Mouse (Mus musculus) adrenal gland, adult 8-10 months (tissue): ENCODE measurements around the gene Sema3e. TPM values are rescaled to one million over a fixed set of nuclear protein-coding genes. Genes with fewer than 3 reads are reported as not detected.

ENCODE experiments used
- DNase-seq: peaks from one replicate; pipeline ENCODE4 v3.0.0; 2022
- total RNA-seq, 4 experiments: library from RNA; stranded (reverse); gene quantifications; 2 replicates each; pipeline ENCODE4 v1.2.4; 2022

Gene Sema3e
- total RNA-seq = 1 to 10 TPM in 1 of 4 experiments, under 1 TPM in 3; 0.45 to 1.5 (median 0.82) TPM

- DNase-seq = no peak
Measured at GRCm38 (mm10) chr5:14025205-14026124, at the start of gene Sema3e. Gene Sema3e (plus strand): TSS chr5:14025276.

- DNase-seq = no peak
Measured at GRCm38 (mm10) chr5:13977576-13977975, 47.5 kb upstream of the Sema3e start.

GRCm38 (mm10) chr5:13979156-13979555, 45.9 kb upstream of the Sema3e start:
- no peak for DNase-seq

GRCm38 (mm10) chr5:13982417-13983054, 42.5 kb upstream of the Sema3e start:
- no peak for DNase-seq

- DNase-seq = no peak
Measured at GRCm38 (mm10) chr5:13983608-13984007, 41.5 kb upstream of the Sema3e start.

GRCm38 (mm10) chr5:13985669-13986068, 39.4 kb upstream of the Sema3e start:
- no peak for DNase-seq

- DNase-seq = no peak
Measured at GRCm38 (mm10) chr5:13987123-13987522, 38.0 kb upstream of the Sema3e start.

GRCm38 (mm10) chr5:13988023-13988422, 37.1 kb upstream of the Sema3e start:
- DNase-seq = no peak

GRCm38 (mm10) chr5:13992734-13993396, 32.2 kb upstream of the Sema3e start:
- DNase-seq = peak; percentile 4

GRCm38 (mm10) chr5:14028341-14028740, 3.3 kb downstream of the Sema3e start:
- no peak for DNase-seq

GRCm38 (mm10) chr5:14030796-14031195, 5.7 kb downstream of the Sema3e start:
- DNase-seq = no peak

- no peak for DNase-seq
Measured at GRCm38 (mm10) chr5:14032056-14032455, 7.0 kb downstream of the Sema3e start.

- DNase-seq = no peak
Measured at GRCm38 (mm10) chr5:14033302-14033701, 8.2 kb downstream of the Sema3e start.

GRCm38 (mm10) chr5:14038813-14039496, 13.9 kb downstream of the Sema3e start:
- DNase-seq = no peak

GRCm38 (mm10) chr5:14040208-14040607, 15.1 kb downstream of the Sema3e start:
- DNase-seq = no peak

- no peak for DNase-seq
Measured at GRCm38 (mm10) chr5:14043116-14043515, 18.0 kb downstream of the Sema3e start.

- DNase-seq = no peak
Measured at GRCm38 (mm10) chr5:14043983-14044382, 18.9 kb downstream of the Sema3e start.

- DNase-seq = no peak
Measured at GRCm38 (mm10) chr5:14048660-14049059, 23.6 kb downstream of the Sema3e start.

GRCm38 (mm10) chr5:14054472-14054871, 29.4 kb downstream of the Sema3e start:
- DNase-seq = no peak

- DNase-seq = no peak
Measured at GRCm38 (mm10) chr5:14059895-14060553, 34.9 kb downstream of the Sema3e start.

- DNase-seq = no peak
Measured at GRCm38 (mm10) chr5:14062918-14063481, 37.9 kb downstream of the Sema3e start.

GRCm38 (mm10) chr5:14073152-14073551, 48.1 kb downstream of the Sema3e start:
- peak; percentile 20 for DNase-seq
